Mouse (Mus musculus): ENCODE measurements around the gene Smpd3. TPM values are rescaled to one million over a fixed set of nuclear protein-coding genes. Genes with fewer than 3 reads are reported as not detected.

Gene Smpd3
- polyA plus RNA-seq, 1 experiment = 1.1 TPM

GRCm38 (mm10) chr8:106276709-106277317 is 61.0 kb downstream of the Smpd3 start:
- H3K4me3 ChIP-seq (ENCODE audit: insufficient read depth, low read depth, low read length) = no peak overlapping the region
- no peaks in the 10 kb centered on the region for H3K27me3 ChIP-seq (replicated peaks; ENCODE audit: control insufficient read depth, insufficient read depth, low read length)
- no peak for DNase-seq
- H3K4me1 ChIP-seq (ENCODE audit: control insufficient read depth, insufficient read depth, low read length) = no peaks in the 10 kb centered on the region
- WGBS = 88% methylated on average over 5 of the region's 5 CpGs
- H3K36me3 ChIP-seq (ENCODE audit: control insufficient read depth, insufficient read depth, low read length) = no peaks in the 10 kb centered on the region
- H3K27ac ChIP-seq (ENCODE audit: insufficient read depth, low read depth, low read length) = no peak overlapping the region
- no peak for TF ChIP-seq CTCF (conservative IDR thresholded peaks at IDR 0.05; ENCODE audit: insufficient read depth, insufficient read length, low read depth, low read length)
- TF ChIP-seq POLR2A (IDR thresholded peaks at IDR 0.05; ENCODE audit: low read depth, low read length) = no peak

GRCm38 (mm10) chr8:106273468-106273867 is 64.3 kb downstream of the Smpd3 start:
- H3K4me3 ChIP-seq (ENCODE audit: insufficient read depth, low read depth, low read length) = no peak overlapping the region
- TF ChIP-seq CTCF (conservative IDR thresholded peaks at IDR 0.05; ENCODE audit: insufficient read depth, insufficient read length, low read depth, low read length) = no peak
- TF ChIP-seq POLR2A (IDR thresholded peaks at IDR 0.05; ENCODE audit: low read depth, low read length) = no peak
- no peaks in the 10 kb centered on the region for H3K27me3 ChIP-seq (replicated peaks; ENCODE audit: control insufficient read depth, insufficient read depth, low read length)
- no peaks in the 10 kb centered on the region for H3K4me1 ChIP-seq (ENCODE audit: control insufficient read depth, insufficient read depth, low read length)
- H3K36me3 ChIP-seq (ENCODE audit: control insufficient read depth, insufficient read depth, low read length) = no peaks in the 10 kb centered on the region
- no peak overlapping the region for H3K27ac ChIP-seq (ENCODE audit: insufficient read depth, low read depth, low read length)
- no peak for DNase-seq
- WGBS = 78% methylated on average over 3 of the region's 3 CpGs

- 88% methylated on average over 4 of the region's 4 CpGs for whole genome bisulfite sequencing
These were observed 66.4 kb downstream of the Smpd3 start for GRCm38 (mm10) chr8:106271378-106271777.

GRCm38 (mm10) chr8:106270804-106271203 is 67.0 kb downstream of the Smpd3 start:
- WGBS = 45% methylated on average over 5 of the region's 5 CpGs
- no peaks in the 10 kb centered on the region for H3K4me1 ChIP-seq (ENCODE audit: control insufficient read depth, insufficient read depth, low read length)
- H3K36me3 ChIP-seq (ENCODE audit: control insufficient read depth, insufficient read depth, low read length) = no peaks in the 10 kb centered on the region
- H3K27me3 ChIP-seq (replicated peaks; ENCODE audit: control insufficient read depth, insufficient read depth, low read length) = no peaks in the 10 kb centered on the region
- DNase-seq = no peak
- H3K27ac ChIP-seq (ENCODE audit: insufficient read depth, low read depth, low read length) = no peak overlapping the region
- H3K4me3 ChIP-seq (ENCODE audit: insufficient read depth, low read depth, low read length) = no peak overlapping the region
- TF ChIP-seq POLR2A (IDR thresholded peaks at IDR 0.05; ENCODE audit: low read depth, low read length) (no peak), CTCF (conservative IDR thresholded peaks at IDR 0.05; ENCODE audit: insufficient read depth, insufficient read length, low read depth, low read length) (no peak)

More at GRCm38 (mm10) chr8:106271378-106271777, 66.4 kb downstream of the Smpd3 start:
- no peak for DNase-seq
- H3K27me3 ChIP-seq (replicated peaks; ENCODE audit: control insufficient read depth, insufficient read depth, low read length) = no peaks in the 10 kb centered on the region
- TF ChIP-seq POLR2A (IDR thresholded peaks at IDR 0.05; ENCODE audit: low read depth, low read length) (no peak), CTCF (conservative IDR thresholded peaks at IDR 0.05; ENCODE audit: insufficient read depth, insufficient read length, low read depth, low read length) (no peak)
- no peak overlapping the region for H3K4me3 ChIP-seq (ENCODE audit: insufficient read depth, low read depth, low read length)
- H3K27ac ChIP-seq (ENCODE audit: insufficient read depth, low read depth, low read length) = no peak overlapping the region
- H3K36me3 ChIP-seq (ENCODE audit: control insufficient read depth, insufficient read depth, low read length) = no peaks in the 10 kb centered on the region
- no peaks in the 10 kb centered on the region for H3K4me1 ChIP-seq (ENCODE audit: control insufficient read depth, insufficient read depth, low read length)

GRCm38 (mm10) chr8:106268710-106269346 is 69.0 kb downstream of the Smpd3 start:
- DNase-seq = no peak
- Histone ChIP-seq H3K36me3 (ENCODE audit: control insufficient read depth, insufficient read depth, low read length) (no peaks in the 10 kb centered on the region), H3K4me3 (ENCODE audit: insufficient read depth, low read depth, low read length) (no peak overlapping the region), H3K27me3 (replicated peaks; ENCODE audit: control insufficient read depth, insufficient read depth, low read length) (no peaks in the 10 kb centered on the region), H3K4me1 (ENCODE audit: control insufficient read depth, insufficient read depth, low read length) (no peaks in the 10 kb centered on the region), H3K27ac (ENCODE audit: insufficient read depth, low read depth, low read length) (no peak overlapping the region)
- 60% methylated on average over 5 of the region's 5 CpGs for WGBS
- TF ChIP-seq CTCF (conservative IDR thresholded peaks at IDR 0.05; ENCODE audit: insufficient read depth, insufficient read length, low read depth, low read length) (no peak), POLR2A (IDR thresholded peaks at IDR 0.05; ENCODE audit: low read depth, low read length) (no peak)

GRCm38 (mm10) chr8:106265398-106265797 is 72.4 kb downstream of the Smpd3 start:
- no peak for TF ChIP-seq CTCF (conservative IDR thresholded peaks at IDR 0.05; ENCODE audit: insufficient read depth, insufficient read length, low read depth, low read length)
- TF ChIP-seq POLR2A (IDR thresholded peaks at IDR 0.05; ENCODE audit: low read depth, low read length) = no peak
- no peak for DNase-seq
- Histone ChIP-seq H3K36me3 (ENCODE audit: control insufficient read depth, insufficient read depth, low read length) (no peaks in the 10 kb centered on the region), H3K4me3 (ENCODE audit: insufficient read depth, low read depth, low read length) (no peak overlapping the region), H3K4me1 (ENCODE audit: control insufficient read depth, insufficient read depth, low read length) (no peaks in the 10 kb centered on the region), H3K27me3 (replicated peaks; ENCODE audit: control insufficient read depth, insufficient read depth, low read length) (no peaks in the 10 kb centered on the region), H3K27ac (ENCODE audit: insufficient read depth, low read depth, low read length) (no peak overlapping the region)
- WGBS = 86% methylated on average over 17 of the region's 17 CpGs

GRCm38 (mm10) chr8:106263928-106264327 is 73.9 kb downstream of the Smpd3 start:
- TF ChIP-seq POLR2A (IDR thresholded peaks at IDR 0.05; ENCODE audit: low read depth, low read length) (no peak), CTCF (conservative IDR thresholded peaks at IDR 0.05; ENCODE audit: insufficient read depth, insufficient read length, low read depth, low read length) (no peak)
- 87% methylated on average over 4 of the region's 4 CpGs for WGBS
- H3K4me3 ChIP-seq (ENCODE audit: insufficient read depth, low read depth, low read length) = no peak overlapping the region
- H3K27ac ChIP-seq (ENCODE audit: insufficient read depth, low read depth, low read length) = no peak overlapping the region
- no peaks in the 10 kb centered on the region for H3K27me3 ChIP-seq (replicated peaks; ENCODE audit: control insufficient read depth, insufficient read depth, low read length)
- H3K4me1 ChIP-seq (ENCODE audit: control insufficient read depth, insufficient read depth, low read length) = no peaks in the 10 kb centered on the region
- no peak for DNase-seq
- no peaks in the 10 kb centered on the region for H3K36me3 ChIP-seq (ENCODE audit: control insufficient read depth, insufficient read depth, low read length)

All from kidney, adult 2 months (tissue).